Mouse (Mus musculus): ENCODE measurements around the gene Gm7137.
"Not testable (repeated sequence)": the region's sequence is repeated elsewhere in the genome, so short reads cannot be mapped to it uniquely, and the experiment has no call there.

GRCm38 (mm10) chr10:77776844-77777243, 11.2 kb downstream of the Gm7137 start, which contains the start of gene Gm7138:
- TF ChIP-seq CTCF (IDR thresholded peaks at IDR 0.05; ENCODE audit: control insufficient read depth, insufficient read depth, insufficient read length); MAX (IDR thresholded peaks at IDR 0.05); CEBPB (IDR thresholded peaks at IDR 0.05; ENCODE audit: low read depth): not testable (repeated sequence)

All from C2C12 (cell line).